Mouse (Mus musculus): ENCODE results near the gene Sox10. TPM values are rescaled to one million over a fixed set of nuclear protein-coding genes. Genes with fewer than 3 reads are reported as not detected.

Sox10 gene
- polyA plus RNA-seq, 1 experiment, result 0.75 TPM

DNA sequence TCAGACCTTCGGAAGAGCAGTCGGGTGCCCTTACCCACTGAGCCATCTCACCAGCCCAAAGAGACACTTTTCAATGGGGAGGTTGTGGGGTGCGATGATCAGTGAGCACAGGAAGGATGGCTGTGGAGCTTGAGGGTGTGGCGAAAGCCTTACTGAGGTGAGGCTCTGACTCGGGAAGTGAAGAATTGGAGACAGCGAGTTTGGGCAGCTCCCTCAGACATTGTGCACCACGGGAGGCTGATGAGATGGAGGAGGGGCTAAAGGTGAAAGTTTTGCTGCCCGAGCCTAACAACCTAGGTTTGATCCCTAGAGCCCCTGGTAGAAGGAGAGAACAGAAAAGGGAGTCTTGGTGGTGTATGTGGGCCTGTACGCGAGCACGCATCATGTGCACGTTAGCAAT, 21.7 kb downstream of the Sox10 start:
- TF ChIP-seq CTCF (conservative IDR thresholded peaks at IDR 0.05; ENCODE audit: insufficient read depth, insufficient read length, low read depth, low read length) (no peak), POLR2A (IDR thresholded peaks at IDR 0.05; ENCODE audit: low read depth, low read length) (no peak)
- Histone ChIP-seq H3K36me3 (ENCODE audit: control insufficient read depth, insufficient read depth, low read length) (no peaks in the 10 kb centered on the region), H3K27me3 (replicated peaks; ENCODE audit: control insufficient read depth, insufficient read depth, low read length) (no peaks in the 10 kb centered on the region), H3K4me3 (ENCODE audit: insufficient read depth, low read depth, low read length) (no peak overlapping the region), H3K4me1 (ENCODE audit: control insufficient read depth, insufficient read depth, low read length) (no peaks in the 10 kb centered on the region; the same call in 1 of the 2 replicates), H3K27ac (ENCODE audit: insufficient read depth, low read depth, low read length) (no peak overlapping the region)
- no peak for DNase-seq
- 82% methylated on average over 12 of the region's 12 CpGs for WGBS

DNA sequence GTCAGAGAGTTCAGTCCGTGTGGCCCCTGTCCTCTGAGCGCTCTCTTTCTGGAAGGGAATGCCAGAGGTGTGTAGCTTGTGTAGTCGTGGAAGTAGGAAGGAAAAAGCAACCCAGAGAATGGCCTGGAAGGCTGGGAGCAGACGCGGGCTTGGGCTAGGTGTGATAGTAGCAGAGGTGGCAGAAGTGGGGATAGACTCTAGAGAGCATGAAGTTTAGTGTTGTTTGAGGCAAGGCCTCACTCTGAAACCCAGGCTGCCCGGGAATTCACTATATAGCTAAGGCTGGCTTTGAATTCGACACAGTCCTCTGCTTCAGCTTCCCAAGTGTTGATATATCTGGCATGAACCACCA, 23.5 kb downstream of the Sox10 start:
- no peaks in the 10 kb centered on the region for H3K27me3 ChIP-seq (replicated peaks; ENCODE audit: control insufficient read depth, insufficient read depth, low read length)
- H3K4me3 ChIP-seq (ENCODE audit: insufficient read depth, low read depth, low read length), result peak overlapping the region; percentile 87
- TF ChIP-seq POLR2A (IDR thresholded peaks at IDR 0.05; ENCODE audit: low read depth, low read length), result no peak
- no peaks in the 10 kb centered on the region; the same call in 1 of the 2 replicates for H3K4me1 ChIP-seq (ENCODE audit: control insufficient read depth, insufficient read depth, low read length)
- under 1% methylated on average over 7 of the region's 7 CpGs for WGBS
- no peak for DNase-seq
- no peaks in the 10 kb centered on the region for H3K36me3 ChIP-seq (ENCODE audit: control insufficient read depth, insufficient read depth, low read length)
- no peak overlapping the region for H3K27ac ChIP-seq (ENCODE audit: insufficient read depth, low read depth, low read length)

DNA sequence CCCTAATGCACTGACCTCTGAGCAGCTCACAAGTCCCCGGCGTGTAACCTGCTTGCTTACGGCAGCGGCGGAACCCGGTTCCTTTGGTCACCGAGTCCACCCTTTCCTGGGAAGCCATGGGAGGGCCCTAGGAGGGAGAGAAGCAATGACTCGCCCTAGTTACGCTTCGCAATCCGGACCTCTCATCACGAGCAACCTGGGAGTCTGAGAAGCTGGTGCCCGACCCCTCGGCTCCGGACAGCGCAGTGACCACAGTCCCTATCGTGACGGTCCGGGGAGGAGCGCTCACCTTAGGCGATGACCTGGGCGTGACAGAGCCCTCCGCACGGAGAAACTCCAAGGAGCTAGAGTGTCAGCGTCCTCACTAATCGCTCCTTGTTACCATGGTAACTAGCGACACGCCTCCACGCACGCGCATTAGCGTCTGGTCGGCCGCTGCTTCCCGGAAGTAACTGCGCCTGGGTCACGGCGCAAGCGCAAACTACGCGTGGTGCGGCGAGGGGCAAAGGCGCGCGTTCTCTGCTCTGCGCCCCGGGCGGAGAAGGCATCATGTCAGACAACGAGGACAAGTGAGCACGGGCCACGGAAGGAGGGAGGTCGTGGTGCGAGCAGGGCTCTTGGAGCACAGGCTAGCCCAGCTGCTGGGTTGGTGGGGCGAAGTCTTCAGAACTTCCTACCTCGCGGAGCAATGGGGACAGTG, 24.0 kb downstream of the Sox10 start, which contains the start of the genes Polr2f and 1700088E04Rik:
TSS of gene Polr2f (plus strand) at position 144 of the 700 bp plus-strand sequence.
TSS of gene 1700088E04Rik (minus strand) at position 388 of the 700 bp plus-strand sequence.
- Histone ChIP-seq H3K4me1 (ENCODE audit: control insufficient read depth, insufficient read depth, low read length) (peaks cover 4% of the 10 kb centered on the region; the same call in 1 of the 2 replicates), H3K27me3 (replicated peaks; ENCODE audit: control insufficient read depth, insufficient read depth, low read length) (no peaks in the 10 kb centered on the region), H3K36me3 (ENCODE audit: control insufficient read depth, insufficient read depth, low read length) (no peaks in the 10 kb centered on the region), H3K4me3 (ENCODE audit: insufficient read depth, low read depth, low read length) (peak within 1 kb of the TSS; percentile 87), H3K27ac (ENCODE audit: insufficient read depth, low read depth, low read length) (0 out of 2 replicates have a peak within 1 kb of the TSS, but pooled peaks have one; percentile 36)
- TF ChIP-seq POLR2A (IDR thresholded peaks at IDR 0.05; ENCODE audit: low read depth, low read length), result peak; percentile 71
- no peak for TF ChIP-seq CTCF (conservative IDR thresholded peaks at IDR 0.05; ENCODE audit: insufficient read depth, insufficient read length, low read depth, low read length)
- under 1% methylated on average over 57 of the region's 57 CpGs for WGBS
- DNase-seq, result peak; percentile 96

DNA sequence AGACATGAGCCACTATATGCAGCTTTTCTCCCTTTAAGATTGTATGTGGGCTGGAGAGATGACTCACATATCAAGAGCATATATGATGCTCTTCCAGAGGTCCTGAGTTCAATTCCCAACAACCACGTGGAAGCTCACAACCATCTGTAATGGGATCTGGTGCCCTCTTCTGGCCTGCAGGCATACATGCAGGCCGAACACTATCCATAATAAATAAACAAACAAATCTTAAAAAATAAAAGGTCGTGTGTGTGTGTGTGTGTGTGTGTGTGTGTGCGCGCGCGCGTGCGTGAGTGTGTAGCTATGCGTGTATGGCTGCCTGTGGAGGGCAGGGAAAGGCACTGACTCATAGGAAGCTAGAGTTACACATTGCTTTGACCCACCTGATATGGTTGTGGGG, 25.4 kb downstream of the Sox10 start:
- DNase-seq, result no peak
- TF ChIP-seq CTCF (conservative IDR thresholded peaks at IDR 0.05; ENCODE audit: insufficient read depth, insufficient read length, low read depth, low read length) (peak; percentile 63), POLR2A (IDR thresholded peaks at IDR 0.05; ENCODE audit: low read depth, low read length) (no peak)
- Histone ChIP-seq H3K27ac (ENCODE audit: insufficient read depth, low read depth, low read length) (no peak overlapping the region), H3K27me3 (replicated peaks; ENCODE audit: control insufficient read depth, insufficient read depth, low read length) (no peaks in the 10 kb centered on the region), H3K36me3 (ENCODE audit: control insufficient read depth, insufficient read depth, low read length) (no peaks in the 10 kb centered on the region), H3K4me1 (ENCODE audit: control insufficient read depth, insufficient read depth, low read length) (peaks cover 17% of the 10 kb centered on the region), H3K4me3 (ENCODE audit: insufficient read depth, low read depth, low read length) (no peak overlapping the region)
- 55% methylated on average over 10 of the region's 10 CpGs for WGBS

- H3K4me1 ChIP-seq (ENCODE audit: control insufficient read depth, insufficient read depth, low read length), result peaks cover 30% of the 10 kb centered on the region
- H3K4me3 ChIP-seq (ENCODE audit: insufficient read depth, low read depth, low read length), result no peak overlapping the region
- no peaks in the 10 kb centered on the region for H3K27me3 ChIP-seq (replicated peaks; ENCODE audit: control insufficient read depth, insufficient read depth, low read length)
- 34% methylated on average over 11 of the region's 11 CpGs for WGBS
- peak overlapping the region; percentile 41 for H3K27ac ChIP-seq (ENCODE audit: insufficient read depth, low read depth, low read length)
- H3K36me3 ChIP-seq (ENCODE audit: control insufficient read depth, insufficient read depth, low read length), result no peaks in the 10 kb centered on the region
- peak; percentile 20 for TF ChIP-seq POLR2A (IDR thresholded peaks at IDR 0.05; ENCODE audit: low read depth, low read length)
- TF ChIP-seq CTCF (conservative IDR thresholded peaks at IDR 0.05; ENCODE audit: insufficient read depth, insufficient read length, low read depth, low read length), result no peak
- peak; percentile 62 for DNase-seq
These were observed 29.1 kb downstream of the Sox10 start for GRCm38 (mm10) chr15:79135783-79136575.

DNA sequence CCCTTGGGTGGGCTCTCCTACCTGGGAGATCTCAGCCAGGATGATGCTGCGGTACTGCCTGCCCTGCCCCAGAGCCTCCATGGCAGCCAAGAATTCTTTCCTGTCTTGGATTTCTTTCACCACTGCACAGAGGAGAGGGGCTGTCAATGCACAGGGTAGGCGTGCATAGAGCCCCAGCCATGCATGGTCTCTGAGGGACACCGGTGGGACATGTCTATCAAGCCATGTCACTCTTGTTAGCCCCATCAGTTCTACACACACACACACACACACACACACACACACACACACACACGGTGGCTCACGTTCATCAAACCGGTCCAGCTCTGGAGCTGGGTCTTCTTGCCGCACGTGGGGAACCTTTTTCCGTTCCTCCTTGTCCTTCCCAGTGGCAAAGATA, 29.7 kb downstream of the Sox10 start:
- no peaks in the 10 kb centered on the region for H3K36me3 ChIP-seq (ENCODE audit: control insufficient read depth, insufficient read depth, low read length)
- 53% methylated on average over 9 of the region's 9 CpGs for WGBS

More for the DNA sequence above, 29.7 kb downstream of the Sox10 start:
- Histone ChIP-seq H3K27ac (ENCODE audit: insufficient read depth, low read depth, low read length) (peak overlapping the region; percentile 32), H3K4me3 (ENCODE audit: insufficient read depth, low read depth, low read length) (no peak overlapping the region), H3K27me3 (replicated peaks; ENCODE audit: control insufficient read depth, insufficient read depth, low read length) (no peaks in the 10 kb centered on the region), H3K4me1 (ENCODE audit: control insufficient read depth, insufficient read depth, low read length) (peaks cover 36% of the 10 kb centered on the region)
- no peak for DNase-seq
- no peak for TF ChIP-seq POLR2A (IDR thresholded peaks at IDR 0.05; ENCODE audit: low read depth, low read length)
- TF ChIP-seq CTCF (conservative IDR thresholded peaks at IDR 0.05; ENCODE audit: insufficient read depth, insufficient read length, low read depth, low read length), result no peak
